Mouse (Mus musculus) intestine, postnatal 0 days (tissue): ENCODE measurements around the gene Fxn. TPM values are rescaled to one million over a fixed set of nuclear protein-coding genes. Genes with fewer than 3 reads are reported as not detected.

Experiments used
- ATAC-seq: fragments of 200-750 bp; cut with Nextera tagmentation; 2 replicates; pipeline ENCODE4 v1.8.0; 2017; ENCODE audit warnings: mild to moderate bottlenecking, moderate TSS enrichment, moderate library complexity
- H3K27ac ChIP-seq: fragments of 300-500 bp; sonication (generic); 2 replicates; pipeline ENCODE4 v1.5.1; 2014; ENCODE audit warnings: mild to moderate bottlenecking, low read depth, low read length, moderate library complexity
- H3K27me3 ChIP-seq: fragments of 300-500 bp; sonication (generic); replicated peaks from 2 replicates; pipeline ENCODE4 v1.6.1; 2014; ENCODE audit warnings: low read length, mixed read lengths; ENCODE audit not compliant: control insufficient read depth, insufficient read depth
- H3K36me3 ChIP-seq: fragments of 300-500 bp; sonication (generic); 2 replicates; pipeline ENCODE4 v1.6.1; 2014; ENCODE audit warnings: mild to moderate bottlenecking, moderate library complexity; ENCODE audit not compliant: control insufficient read depth, insufficient read depth
- H3K4me1 ChIP-seq: fragments of 300-500 bp; sonication (generic); replicated peaks from 2 replicates; pipeline ENCODE4 v1.6.1; 2014; ENCODE audit warnings: antibody characterized with exemption, low read length, mixed read lengths; ENCODE audit not compliant: control insufficient read depth, insufficient read depth
- H3K4me2 ChIP-seq: fragments of 300-500 bp; sonication (generic); replicated peaks from 2 replicates; pipeline ENCODE4 v1.6.1; 2014; ENCODE audit warnings: low read depth, mild to moderate bottlenecking, moderate library complexity
- H3K4me3 ChIP-seq: fragments of 300-500 bp; sonication (generic); 2 replicates; pipeline ENCODE4 v1.5.1; 2014; ENCODE audit warnings: low read depth, low read length
- H3K9ac ChIP-seq: fragments of 300-500 bp; sonication (generic); 2 replicates; pipeline ENCODE4 v1.6.1; 2014; ENCODE audit warnings: mild to moderate bottlenecking, low read depth, low read length
- H3K9me3 ChIP-seq: fragments of 300-500 bp; sonication (generic); 2 replicates; pipeline ENCODE4 v1.6.1; 2016; ENCODE audit warnings: mixed run types; ENCODE audit not compliant: control insufficient read depth
- CTCF ChIP-seq: sonication (generic); IDR thresholded peaks from 2 replicates; pipeline ENCODE4 v1.5.1; 2016; ENCODE audit warnings: low read depth, mild to moderate bottlenecking, control low read depth, antibody characterized with exemption, moderate library complexity
- WGBS: fragments of 180-500 bp; shearing (Covaris S2); extraction: QIAGEN DNeasy Blood & Tissue Kit; methylation state at CpG from one replicate; pipeline ENCODE4 v1.1.7; 2014; 5-methylcytosine and 5-hydroxymethylcytosine counted together
- polyA plus RNA-seq: library from polyadenylated mRNA; unstranded; fragments of >200 nt; fragmentation: Nextera tagmentation; extraction: Ambion mirVana; gene quantifications from 2 replicates; pipeline ENCODE4 v1.2.1, GENCODE M21; 2015

Fxn gene
- polyA plus RNA-seq, 1 experiment from 2014 or later = 21.1 TPM

DNA sequence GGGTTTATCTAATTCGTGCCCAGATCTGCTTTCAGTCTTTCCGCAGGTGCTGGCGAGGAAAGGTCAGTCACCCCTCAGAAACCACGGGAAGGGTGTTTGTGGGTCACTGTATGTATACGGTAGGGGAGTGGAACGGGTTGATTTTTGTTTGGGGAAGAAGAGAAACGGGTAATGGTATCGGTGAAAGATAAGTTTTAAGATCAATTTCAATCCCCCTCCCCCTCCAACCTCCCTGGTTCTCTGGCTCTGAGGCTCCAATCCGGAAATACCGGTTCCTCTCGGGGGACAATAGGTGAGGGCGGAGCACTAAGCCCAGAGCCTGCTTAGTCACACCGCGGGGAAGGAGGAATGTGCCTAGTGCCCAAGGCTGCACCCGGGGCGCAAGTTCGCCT is 55.1 kb downstream of the Fxn start:
- TF ChIP-seq CTCF = no peak
- 3% methylated on average over 17 of the region's 17 CpGs for WGBS
- ATAC-seq = peak; percentile 83

GRCm38 (mm10) chr19:24224500-24225304 is 55.7 kb downstream of the Fxn start, which contains the start of gene Tjp2:
Gene Tjp2 (minus strand): TSS chr19:24225030.
- no peaks in the 10 kb centered on the region for H3K27me3 ChIP-seq
- peak within 1 kb of the TSS; percentile 74 for H3K4me3 ChIP-seq
- H3K27ac ChIP-seq = peak within 1 kb of the TSS; percentile 99
- ATAC-seq = peak; percentile 76
- H3K9ac ChIP-seq = peak within 1 kb of the TSS; percentile 87
- WGBS = under 1% methylated on average over 59 of the region's 59 CpGs
- H3K9me3 ChIP-seq = no peaks in the 10 kb centered on the region
- peak; percentile 92 for TF ChIP-seq CTCF
- peak within 1 kb of the TSS; percentile 72 for H3K4me2 ChIP-seq
- H3K36me3 ChIP-seq = no peaks in the 10 kb centered on the region
- H3K4me1 ChIP-seq = no peaks in the 10 kb centered on the region

More for the DNA sequence above, 55.1 kb downstream of the Fxn start:
- Histone ChIP-seq H3K4me3 (peak overlapping the region; percentile 74), H3K9ac (peak overlapping the region; percentile 45; the same call in 1 of the 2 replicates), H3K4me2 (peak overlapping the region; percentile 72), H3K4me1 (no peaks in the 10 kb centered on the region), H3K9me3 (no peaks in the 10 kb centered on the region), H3K27me3 (no peaks in the 10 kb centered on the region), H3K36me3 (no peaks in the 10 kb centered on the region), H3K27ac (peak overlapping the region; percentile 99)

- no peaks in the 10 kb centered on the region for H3K36me3 ChIP-seq
- 13% methylated on average over 11 of the region's 11 CpGs for WGBS
- peak overlapping the region; percentile 99 for H3K27ac ChIP-seq
- no peaks in the 10 kb centered on the region for H3K4me1 ChIP-seq
- H3K9ac ChIP-seq = peak overlapping the region; percentile 87
- no peaks in the 10 kb centered on the region for H3K27me3 ChIP-seq
- peak overlapping the region; percentile 74 for H3K4me3 ChIP-seq
- peak overlapping the region; percentile 72 for H3K4me2 ChIP-seq
- no peaks in the 10 kb centered on the region for H3K9me3 ChIP-seq
- ATAC-seq = peak; percentile 65
- no peak for TF ChIP-seq CTCF
Observed at GRCm38 (mm10) chr19:24223851-24224251, 56.6 kb downstream of the Fxn start.

DNA sequence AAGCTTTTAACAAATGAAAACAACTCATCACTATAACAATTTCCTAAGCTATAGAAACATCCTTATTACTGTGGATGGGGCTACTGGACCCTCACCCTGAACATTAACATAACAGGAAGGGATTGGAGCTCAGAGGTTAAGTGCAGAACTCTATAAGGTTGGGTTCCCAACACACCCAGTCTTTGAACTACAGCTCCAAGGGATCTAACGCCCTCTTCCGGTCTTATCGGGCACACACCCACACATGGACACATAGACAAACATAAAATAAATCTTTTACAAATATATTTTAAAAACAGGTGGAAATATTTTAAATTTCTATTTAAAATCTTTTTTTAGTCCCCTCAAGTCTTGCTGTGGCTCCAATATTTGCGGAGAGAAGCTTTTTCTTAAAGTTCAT is 59.0 kb downstream of the Fxn start:
- peak overlapping the region; percentile 38 for H3K4me2 ChIP-seq
- ATAC-seq = no peak
- H3K4me3 ChIP-seq = no peak overlapping the region; the same call in 1 of the 2 replicates
- H3K4me1 ChIP-seq = no peaks in the 10 kb centered on the region
- TF ChIP-seq CTCF = peak; percentile 49
- no peaks in the 10 kb centered on the region for H3K36me3 ChIP-seq
- H3K9me3 ChIP-seq = no peaks in the 10 kb centered on the region
- 46% methylated on average over 4 of the region's 4 CpGs for WGBS
- H3K27ac ChIP-seq = peak overlapping the region; percentile 9; the same call in 1 of the 2 replicates
- no peak overlapping the region for H3K9ac ChIP-seq
- no peaks in the 10 kb centered on the region for H3K27me3 ChIP-seq

DNA sequence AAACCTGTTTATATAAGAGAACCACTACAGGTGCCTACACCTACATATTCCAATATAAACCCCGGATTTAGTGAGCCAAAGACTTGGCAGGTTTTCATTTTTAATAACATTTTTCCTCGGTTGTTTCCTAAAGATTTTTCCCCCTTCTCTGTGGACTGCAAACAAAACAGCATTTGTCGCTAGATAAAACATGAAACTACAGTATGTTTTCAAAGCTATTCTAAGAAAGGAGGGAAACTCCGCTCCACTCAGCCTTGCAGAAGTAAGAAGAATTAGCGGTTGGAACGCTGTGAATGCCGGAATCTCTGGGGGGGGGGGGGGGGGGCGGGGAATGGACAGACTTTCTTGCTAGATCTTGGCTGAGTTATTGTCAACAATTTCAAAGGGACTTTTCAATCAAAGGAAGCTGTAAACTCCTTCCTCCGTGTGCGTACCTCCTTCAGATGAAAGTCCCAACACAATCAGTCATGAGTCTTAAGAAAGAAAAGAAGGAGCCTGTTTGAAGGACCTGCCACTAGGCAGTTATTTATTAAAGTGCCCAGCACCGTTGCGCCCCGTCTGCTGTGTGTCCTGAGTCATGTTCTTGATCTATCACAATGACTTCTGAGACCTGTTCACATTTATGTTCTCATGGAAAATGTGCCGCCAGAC is 59.5 kb downstream of the Fxn start:
- Histone ChIP-seq H3K27ac (peak overlapping the region; percentile 9; the same call in 1 of the 2 replicates), H3K4me2 (peak overlapping the region; percentile 38), H3K9me3 (no peaks in the 10 kb centered on the region), H3K9ac (no peak overlapping the region), H3K4me1 (no peaks in the 10 kb centered on the region), H3K27me3 (no peaks in the 10 kb centered on the region), H3K4me3 (no peak overlapping the region; the same call in 1 of the 2 replicates), H3K36me3 (no peaks in the 10 kb centered on the region)
- no peak for TF ChIP-seq CTCF
- ATAC-seq = no peak
- WGBS = 18% methylated on average over 14 of the region's 14 CpGs

- Histone ChIP-seq H3K9ac (no peak overlapping the region), H3K4me2 (no peak overlapping the region), H3K27ac (no peak overlapping the region), H3K36me3 (no peaks in the 10 kb centered on the region), H3K4me3 (no peak overlapping the region), H3K4me1 (no peaks in the 10 kb centered on the region; the same call in 1 of the 2 replicates), H3K9me3 (no peaks in the 10 kb centered on the region), H3K27me3 (no peaks in the 10 kb centered on the region)
- WGBS = 76% methylated on average over 9 of the region's 9 CpGs
- ATAC-seq = no peak
- TF ChIP-seq CTCF = no peak
Observed at GRCm38 (mm10) chr19:24219011-24219410, 61.4 kb downstream of the Fxn start.
